Mouse (Mus musculus): ENCODE measurements around the gene Laptm5. TPM values are rescaled to one million over a fixed set of nuclear protein-coding genes. Genes with fewer than 3 reads are reported as not detected.

Gene Laptm5
- total and polyA plus RNA-seq, 3 experiments: 101 to 696 (median 234) TPM

- no peak for TF ChIP-seq POLR2AphosphoS5 (IDR thresholded peaks at IDR 0.05; ENCODE audit: borderline replicate concordance, low read depth, low read length)
These were observed 23.0 kb upstream of the Laptm5 start (continued) for GRCm38 (mm10) chr4:130889777-130890510.

GRCm38 (mm10) chr4:130890511-130890840 lies 22.4 kb upstream of the Laptm5 start:
- no peaks in the 10 kb centered on the region for H3K36me3 ChIP-seq (ENCODE audit: control insufficient read depth in 1 of 2, insufficient read depth in 2 of 2, low read length in 2 of 2)
- H3K4me1 ChIP-seq (ENCODE audit: control insufficient read depth in 1 of 2, insufficient read depth in 2 of 2, low read length in 2 of 2): no peaks in the 10 kb centered on the region
- no peak overlapping the region for H3K27ac ChIP-seq (ENCODE audit: control insufficient read depth, low read depth, low read length)
- H3K9me3 ChIP-seq (replicated peaks; ENCODE audit: insufficient read depth, low read length): no peaks in the 10 kb centered on the region
- no peak for DNase-seq (ENCODE audit: low read depth, low spot score)
- H3K27me3 ChIP-seq (ENCODE audit: control insufficient read depth in 1 of 2, insufficient read depth in 2 of 2, low read length in 2 of 2): no peaks in the 10 kb centered on the region
- no peaks in the 10 kb centered on the region for H3K79me2 ChIP-seq (ENCODE audit: control insufficient read depth, insufficient read depth, low read length, poor library complexity)
- no peak overlapping the region for H3K9ac ChIP-seq (ENCODE audit: control insufficient read depth, low read depth, low read length, poor library complexity, severe bottlenecking)
- TF ChIP-seq UBTF (IDR thresholded peaks at IDR 0.05; ENCODE audit: borderline replicate concordance, insufficient read depth, low read depth, low read length) (no peak), ZC3H11A (IDR thresholded peaks at IDR 0.05; ENCODE audit: low read depth, low read length) (no peak), POLR2AphosphoS2 (IDR thresholded peaks at IDR 0.05; ENCODE audit: low read length) (no peak), GABPA (IDR thresholded peaks at IDR 0.05; ENCODE audit: low read depth, low read length) (no peak), EP300 (IDR thresholded peaks at IDR 0.05; ENCODE audit: low read depth in 1 of 2, low read length in 2 of 2) (no peak), MYC (IDR thresholded peaks at IDR 0.05; ENCODE audit: low read depth, low read length) (no peak), MEF2A (IDR thresholded peaks at IDR 0.05; ENCODE audit: extremely low read depth, insufficient replicate concordance, low read depth, low read length, poor library complexity, severe bottlenecking) (no peak), USF2 (IDR thresholded peaks at IDR 0.05; ENCODE audit: borderline replicate concordance in 1 of 2, insufficient read depth in 1 of 2, low read depth in 1 of 2, low read length in 2 of 2) (no peak), TBP (IDR thresholded peaks at IDR 0.05; ENCODE audit: low read depth, low read length) (no peak), KAT2A (conservative IDR thresholded peaks at IDR 0.05; ENCODE audit: low read depth, low read length) (no peak), POLR2A (IDR thresholded peaks at IDR 0.05; ENCODE audit: control insufficient read depth in 1 of 2, insufficient read depth in 1 of 2, low read depth in 1 of 2, low read length in 2 of 2, poor library complexity in 1 of 2) (no peak), TAL1 (IDR thresholded peaks at IDR 0.05; ENCODE audit: low read length) (no peak), SMC3 (IDR thresholded peaks at IDR 0.05; ENCODE audit: low read depth, low read length) (no peak), RCOR1 (IDR thresholded peaks at IDR 0.05; ENCODE audit: low read depth, low read length) (no peak), ETS1 (IDR thresholded peaks at IDR 0.05; ENCODE audit: low read depth, low read length) (no peak), RAD21 (IDR thresholded peaks at IDR 0.05; ENCODE audit: low read depth, low read length) (no peak), TCF12 (IDR thresholded peaks at IDR 0.05; ENCODE audit: low read depth, low read length) (no peak), MYB (IDR thresholded peaks at IDR 0.05; ENCODE audit: low read depth, low read length) (no peak), E2F4 (IDR thresholded peaks at IDR 0.05; ENCODE audit: borderline replicate concordance, low read depth, low read length) (no peak), CHD1 (IDR thresholded peaks at IDR 0.05; ENCODE audit: low read depth, low read length) (no peak)
- H3K4me3 ChIP-seq (ENCODE audit: control insufficient read depth in 1 of 2, insufficient read depth in 1 of 2, low read depth in 2 of 2, low read length in 2 of 2): no peak overlapping the region

All from MEL (cell line).